Mouse (Mus musculus) erythroblast, adult 5-6 weeks (primary cell): ENCODE data around the gene Tnfrsf26. TPM values are rescaled to one million over a fixed set of nuclear protein-coding genes. Genes with fewer than 3 reads are reported as not detected.
"Not testable (repeated sequence)": the region's sequence is repeated elsewhere in the genome, so short reads cannot be mapped to it uniquely, and the experiment has no call there.

ENCODE experiments used
- ATAC-seq: replicated peaks from 2 replicates; pipeline ENCODE4 v1.8.0; 2016; ENCODE audit warnings: moderate number of reproducible peaks, mild to moderate bottlenecking, moderate TSS enrichment, inconsistent platforms; ENCODE audit not compliant: poor library complexity, low FRiP score, severe bottlenecking
- total RNA-seq, 2 experiments: library from RNA; stranded (forward) in 1 of 2; stranded (reverse) in 1 of 2; fragments of 150-400 nt in 1 of 2; fragments of 200-764, 138-1000 nt in 1 of 2; gene quantifications; 2 replicates each; pipeline versions ENCODE4 v1.2.3 to v1.2.4; 2015 to 2017; ENCODE audit warnings: low replicate concordance in 2 of 2

Gene Tnfrsf26
- total RNA-seq (2015; ENCODE audit: low replicate concordance) (3.5 and 5.2 TPM in 2 replicates), total RNA-seq (2017; ENCODE audit: low replicate concordance) (4.2 and 4.4 TPM in 2 replicates)

DNA sequence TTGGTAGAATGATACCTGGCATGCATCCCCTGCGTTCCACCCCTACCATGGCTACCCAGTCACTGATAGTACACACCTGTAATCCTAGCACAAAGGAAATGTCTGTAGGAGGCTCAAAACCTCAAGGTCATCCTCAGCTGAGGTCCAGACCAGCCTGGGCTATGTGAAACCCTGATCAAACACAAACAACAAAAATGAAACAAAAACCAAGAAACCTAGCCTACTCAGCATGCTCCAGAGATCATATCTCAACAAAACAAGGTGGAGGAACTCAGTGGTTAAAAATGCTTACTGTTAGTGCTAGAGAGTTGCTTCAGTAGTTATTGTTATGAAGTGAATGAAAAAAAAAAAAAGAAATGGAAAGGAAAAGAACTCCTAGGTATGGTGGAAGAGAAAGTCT is at the start of gene Tnfrsf26:
Gene Tnfrsf26 (minus strand): TSS at position 183 of the 400 bp plus-strand sequence.
- ATAC-seq = 0 out of 2 replicates have a peak, but pooled peaks have one; percentile 53

DNA sequence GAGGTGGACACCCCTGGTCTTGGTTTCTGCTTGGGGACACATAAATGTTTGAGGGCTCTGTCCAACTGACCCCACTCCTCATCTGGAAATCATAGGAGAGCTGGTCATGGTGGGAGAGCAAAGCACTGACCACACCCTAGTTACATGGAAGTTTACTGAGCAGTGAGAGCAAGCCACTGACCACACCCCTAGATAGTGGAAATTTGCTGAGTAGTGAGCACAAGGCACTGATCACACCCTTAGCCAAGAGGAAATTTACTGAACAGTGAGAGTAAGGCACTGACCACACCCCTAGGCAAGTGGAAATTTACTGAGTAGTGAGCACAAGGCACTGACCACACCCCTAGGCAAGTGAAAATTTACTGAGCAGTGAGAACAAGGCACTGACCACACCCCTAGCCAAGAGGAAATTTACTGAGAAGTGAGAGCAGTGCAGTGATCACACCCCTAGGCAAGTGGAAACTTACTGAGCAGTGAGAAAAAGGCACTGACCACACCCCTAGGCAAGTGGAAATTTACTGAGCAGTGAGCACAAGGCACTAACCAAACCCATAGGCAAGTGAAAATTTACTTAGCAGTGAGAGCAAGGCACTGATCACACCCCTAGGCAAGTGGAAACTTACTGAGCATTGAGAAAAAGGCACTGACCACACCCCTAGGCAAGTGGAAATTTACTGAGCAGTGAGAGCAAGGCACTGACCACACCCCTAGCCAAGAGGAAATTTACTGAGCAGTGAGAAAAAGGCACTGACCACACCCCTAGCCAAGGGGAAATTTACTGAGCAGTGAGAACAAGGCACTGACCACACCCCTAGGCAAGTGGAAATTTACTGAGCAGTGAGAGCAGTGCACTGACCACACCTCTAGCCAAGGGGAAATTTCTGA is 38.1 kb upstream of the Tnfrsf26 start:
- peak; percentile 56; the same call in 1 of the 2 replicates for ATAC-seq

DNA sequence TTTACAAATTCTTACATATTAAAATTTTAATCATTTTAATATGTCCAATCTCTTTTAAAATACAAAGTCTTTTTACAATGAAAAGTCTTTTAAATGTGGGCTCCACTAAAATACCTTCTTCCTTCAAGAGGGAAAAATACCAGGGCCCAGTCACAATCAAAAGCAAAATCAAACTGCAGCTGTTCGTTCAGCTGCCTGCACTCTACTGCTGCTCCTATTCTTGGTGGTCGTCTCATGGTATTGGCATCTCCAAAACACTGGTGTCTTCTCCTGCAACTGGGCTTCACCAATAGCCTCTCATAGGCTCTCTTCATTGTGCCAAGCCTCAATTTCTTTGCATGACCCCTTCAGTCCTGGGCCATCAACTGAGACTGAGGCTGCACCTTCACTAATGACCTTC is 34.9 kb upstream of the Tnfrsf26 start:
- ATAC-seq = no peak

DNA sequence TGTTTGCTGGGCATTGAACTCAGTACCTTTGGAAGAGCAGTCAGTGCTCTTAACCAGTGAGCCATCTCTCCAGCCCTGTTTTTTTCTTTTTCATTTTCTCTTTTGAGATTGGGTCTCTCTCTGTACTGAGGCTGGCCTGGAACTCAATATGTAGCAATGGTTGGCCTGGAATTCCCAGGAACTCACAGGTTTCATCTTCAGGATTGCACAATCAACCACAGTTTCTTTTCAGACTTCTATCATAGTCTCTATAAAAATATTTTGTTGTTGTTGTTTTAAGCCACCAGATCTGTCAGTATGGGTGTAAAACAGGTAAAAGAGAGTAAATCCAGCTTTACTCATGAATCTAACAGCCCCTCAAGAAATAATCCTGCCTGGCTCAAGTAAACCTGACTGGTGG is 32.3 kb upstream of the Tnfrsf26 start:
- no peak for ATAC-seq

DNA sequence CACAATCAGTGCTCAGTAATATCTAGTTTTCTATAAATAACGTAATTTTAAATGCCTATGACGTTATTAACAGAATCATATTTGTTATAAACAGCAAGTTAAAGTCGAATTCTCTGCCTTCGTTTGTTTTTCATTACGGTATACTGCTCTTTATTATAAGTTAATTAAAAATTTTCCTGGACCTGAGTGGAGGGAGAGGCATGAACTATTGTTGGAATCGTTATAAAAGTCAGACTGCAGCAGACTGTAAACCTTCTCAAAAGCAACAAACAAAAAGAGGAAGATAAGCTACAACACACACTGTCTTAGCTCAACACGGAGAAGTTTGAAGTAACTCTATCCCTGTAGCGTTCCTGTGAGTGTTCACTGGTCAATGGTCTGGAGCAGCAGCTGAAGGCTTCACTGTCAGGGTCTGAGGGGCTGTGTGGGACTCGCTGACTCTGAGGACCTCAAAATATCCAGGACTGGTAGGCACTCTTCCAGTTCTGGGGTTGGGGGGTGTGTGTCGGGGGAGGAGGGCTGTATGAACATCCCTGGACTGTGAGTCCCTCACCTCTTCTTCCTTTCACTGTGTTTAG is 21.3 kb upstream of the Tnfrsf26 start:
- not testable (repeated sequence) for ATAC-seq

DNA sequence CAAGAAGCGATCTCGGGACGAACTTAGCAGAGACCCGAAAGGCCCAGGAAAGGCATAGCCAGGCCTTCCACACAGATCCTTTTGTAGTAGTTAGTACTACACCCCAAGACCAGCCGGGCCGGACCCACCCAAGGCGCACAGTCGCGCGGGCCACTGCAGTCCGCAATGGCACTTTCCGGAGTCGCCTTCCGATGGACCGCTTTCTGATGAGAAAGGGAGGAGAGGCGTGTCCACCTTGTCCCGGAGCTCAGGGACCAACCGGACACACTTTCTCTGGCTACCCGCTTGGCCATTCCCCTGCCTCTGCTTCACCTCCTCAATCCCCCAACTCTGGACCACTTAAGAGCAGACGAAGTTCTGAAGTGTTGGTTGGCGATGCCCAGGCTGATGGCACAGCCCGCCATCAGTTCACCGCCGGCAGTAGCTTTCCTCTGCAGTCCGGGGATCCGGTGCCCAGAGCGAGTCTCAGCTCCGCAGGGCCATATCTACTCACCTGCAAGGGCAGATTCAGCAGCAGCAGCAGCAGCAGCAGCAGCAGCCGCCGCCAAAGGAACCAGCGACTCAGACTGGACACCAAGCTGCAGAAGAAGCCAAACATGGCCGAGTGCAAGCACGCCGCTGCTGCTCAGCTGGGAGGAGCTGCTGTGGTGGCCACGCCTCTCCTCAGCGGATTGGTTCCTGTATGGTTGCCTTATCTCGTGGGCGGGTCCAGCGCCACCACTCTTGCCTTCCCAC is 20.7 kb upstream of the Tnfrsf26 start, which contains the start of gene Tnfrsf22:
Gene Tnfrsf22 (minus strand): TSS at position 628 of the 735 bp plus-strand sequence.
- ATAC-seq = peak; percentile 99

DNA sequence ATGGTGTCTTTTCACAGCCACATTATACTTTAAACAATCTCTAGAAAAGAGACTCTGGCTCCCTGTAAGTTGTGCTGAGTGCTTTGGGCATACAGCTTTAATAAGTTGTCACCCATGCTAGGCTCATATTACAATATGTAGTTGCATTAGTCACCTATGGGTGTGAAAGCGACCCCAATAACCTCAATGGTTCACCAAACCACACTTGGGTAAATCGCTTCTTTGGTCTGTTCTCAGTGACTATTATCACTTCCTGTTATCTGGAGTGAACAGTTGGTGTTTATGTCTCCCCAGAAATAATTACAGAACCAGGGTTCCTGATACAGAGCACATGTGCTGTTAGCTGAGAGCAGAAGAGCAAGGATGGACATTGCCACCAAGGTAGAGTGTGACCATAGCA is 15.4 kb upstream of the Tnfrsf26 start:
- not testable (repeated sequence) for ATAC-seq

DNA sequence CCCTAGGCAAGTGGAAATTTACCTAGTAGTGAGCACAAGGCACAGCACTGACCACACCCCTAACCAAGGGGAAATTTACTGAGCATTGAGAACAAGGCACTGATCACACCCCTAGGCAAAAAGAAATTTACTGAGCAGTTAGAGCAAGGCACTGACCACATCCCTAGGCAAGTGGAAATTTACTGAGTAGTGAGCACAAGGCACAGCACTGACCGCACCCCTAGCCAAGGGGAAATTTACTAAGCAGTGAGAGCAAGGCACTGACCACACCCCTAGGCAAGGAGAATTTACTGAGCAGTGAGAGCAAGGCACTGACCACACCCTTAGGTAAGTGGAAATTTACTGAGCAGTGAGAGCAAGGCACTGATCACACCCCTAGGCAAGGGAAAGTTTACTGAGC is 8.2 kb upstream of the Tnfrsf26 start:
- no peak for ATAC-seq

DNA sequence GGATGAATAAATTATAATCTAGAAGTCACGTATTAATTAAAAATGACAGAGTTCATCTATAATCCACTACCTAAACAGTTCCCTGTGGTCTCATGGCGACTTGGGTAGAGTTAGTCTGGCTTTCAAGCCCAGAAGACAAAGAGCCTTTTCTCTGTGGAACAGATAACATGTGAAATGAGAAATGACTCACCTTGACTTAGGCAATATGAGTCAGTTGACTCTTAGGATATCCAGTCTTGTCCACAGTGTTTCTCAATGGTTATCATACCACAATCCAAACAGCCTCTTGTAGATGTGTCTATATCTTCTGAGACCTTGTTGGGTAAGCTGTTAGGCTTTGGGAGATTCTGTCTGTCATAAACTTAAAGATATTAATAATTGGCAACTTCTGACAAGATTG is 3.0 kb upstream of the Tnfrsf26 start:
- no peak for ATAC-seq

DNA sequence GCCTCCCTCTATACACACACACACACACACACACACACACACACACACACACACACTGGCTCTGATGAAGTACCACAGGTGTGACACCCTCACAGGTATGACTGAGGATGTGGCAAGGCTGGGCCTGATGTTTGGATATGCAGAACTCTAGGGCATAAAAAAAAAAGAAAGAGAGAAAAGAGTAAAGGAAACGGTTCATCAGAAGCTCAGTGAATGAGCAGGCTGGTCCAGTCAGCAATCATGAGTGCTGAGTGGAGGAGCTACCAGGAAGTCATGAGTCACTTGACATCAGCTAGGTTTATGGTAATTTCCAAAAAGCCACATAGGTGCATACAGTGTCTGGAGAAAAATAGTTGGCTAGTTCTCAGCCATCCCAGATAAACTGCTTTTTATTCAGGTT is 979 bp upstream of the Tnfrsf26 start:
- no peak for ATAC-seq

DNA sequence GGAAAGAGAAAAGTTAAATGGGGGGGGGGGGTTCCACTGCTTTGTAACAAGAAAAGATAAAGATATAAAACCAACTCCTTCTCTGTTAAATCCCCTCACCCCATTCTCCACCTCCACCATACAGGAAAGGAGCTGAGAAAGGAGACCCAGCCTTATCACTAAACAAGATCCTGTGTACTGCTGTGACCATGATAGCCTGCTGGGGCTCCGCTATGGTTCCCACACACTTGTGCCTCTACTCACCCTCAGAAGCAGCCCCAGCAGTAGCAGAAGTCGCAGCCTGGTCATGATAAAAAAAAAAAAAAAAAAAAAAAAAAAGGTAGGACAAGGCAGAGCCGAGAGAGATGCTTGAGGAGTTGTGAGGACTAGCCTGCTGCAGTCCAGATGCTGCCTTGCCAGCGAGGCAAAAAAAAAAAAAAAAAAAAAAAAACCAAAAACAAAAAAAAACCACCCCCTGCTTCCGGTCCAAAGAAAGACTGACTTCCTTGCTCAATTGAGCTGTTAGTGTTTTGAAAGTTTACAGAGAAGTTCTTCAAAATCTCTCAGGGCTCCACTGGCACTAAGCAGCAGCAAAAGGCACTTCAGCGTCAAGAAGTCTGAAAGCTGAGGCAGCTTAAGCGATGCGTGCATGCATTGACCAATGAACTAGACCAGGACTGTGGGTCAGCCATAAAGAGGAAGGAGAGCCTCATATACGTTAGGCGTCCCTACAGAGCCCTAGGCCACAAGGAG is 801 bp downstream of the Tnfrsf26 start:
- ATAC-seq = no peak

DNA sequence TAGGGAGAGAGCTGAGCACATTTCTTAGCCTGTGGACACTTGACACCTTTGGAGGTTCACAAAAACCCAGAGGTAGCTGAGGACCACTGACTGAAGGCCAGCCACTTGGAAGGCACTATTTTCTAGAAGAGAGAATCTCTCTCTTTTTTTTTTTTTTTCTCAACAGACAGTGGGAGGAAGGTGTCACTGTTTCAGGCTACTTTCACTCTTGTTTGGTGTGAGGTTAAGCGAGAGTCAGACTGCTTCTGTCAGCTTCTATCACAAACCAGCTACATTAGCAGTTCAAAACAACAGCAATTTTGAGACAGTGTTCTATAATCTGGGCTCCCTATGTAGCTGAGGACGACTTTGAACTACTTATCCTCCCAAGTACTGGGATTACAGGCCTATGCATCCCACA is 2.3 kb downstream of the Tnfrsf26 start:
- no peak for ATAC-seq

DNA sequence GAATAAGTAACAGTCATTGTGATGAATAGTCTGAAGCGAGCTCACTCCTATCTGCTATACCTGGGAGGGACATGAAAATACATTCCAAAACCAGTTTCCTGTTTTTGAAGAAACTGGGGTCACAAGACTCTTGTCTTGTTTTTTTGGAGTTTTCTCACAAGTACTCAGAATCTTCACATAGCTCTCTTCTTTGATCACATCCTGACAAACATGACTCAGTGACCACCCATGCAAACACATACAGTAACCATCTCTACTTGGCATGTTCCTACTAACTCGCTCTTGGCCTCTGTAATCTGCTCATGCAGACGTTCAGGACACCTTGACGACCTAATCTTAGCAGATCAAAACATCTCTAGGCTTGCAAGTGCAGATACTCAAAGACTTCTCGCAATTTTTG is 3.4 kb downstream of the Tnfrsf26 start:
- ATAC-seq = no peak

DNA sequence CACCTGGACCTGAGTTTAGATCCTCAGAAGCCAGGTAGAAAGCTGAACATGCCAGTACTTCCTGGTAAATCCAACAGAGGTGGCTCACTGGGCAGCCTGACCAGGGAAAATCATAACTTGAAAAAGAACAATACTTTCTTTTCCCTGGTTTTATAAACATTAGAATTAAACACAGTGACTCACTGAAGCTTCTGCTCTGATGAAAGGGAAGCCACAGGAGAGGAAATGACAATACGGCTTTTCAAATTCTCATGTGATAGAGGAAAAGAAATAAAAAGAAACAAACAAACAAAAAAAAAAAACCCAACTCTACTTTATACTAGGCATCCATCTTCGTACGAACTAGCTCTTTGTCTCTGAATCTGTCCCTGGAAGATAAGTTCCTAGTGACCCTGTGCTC is 4.0 kb downstream of the Tnfrsf26 start:
- no peak for ATAC-seq

DNA sequence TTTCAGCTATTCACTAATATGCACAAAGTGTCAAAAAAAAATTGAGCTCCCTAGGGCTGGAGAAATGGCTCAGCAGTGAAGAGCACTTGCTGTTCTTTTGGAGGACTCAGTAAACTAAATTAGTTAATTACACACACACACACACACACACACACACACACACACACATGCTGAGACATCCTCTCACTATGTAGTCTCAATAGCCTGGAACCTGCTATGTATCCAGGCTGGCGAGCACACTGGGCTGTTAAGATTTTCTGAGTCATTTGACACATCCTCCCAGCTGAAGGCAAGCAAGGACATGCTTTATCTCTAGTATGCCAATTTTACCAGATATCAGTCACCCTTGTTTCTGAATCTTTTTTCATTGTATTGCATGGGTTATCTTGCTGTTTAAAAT is 7.6 kb downstream of the Tnfrsf26 start:
- ATAC-seq = no peak

DNA sequence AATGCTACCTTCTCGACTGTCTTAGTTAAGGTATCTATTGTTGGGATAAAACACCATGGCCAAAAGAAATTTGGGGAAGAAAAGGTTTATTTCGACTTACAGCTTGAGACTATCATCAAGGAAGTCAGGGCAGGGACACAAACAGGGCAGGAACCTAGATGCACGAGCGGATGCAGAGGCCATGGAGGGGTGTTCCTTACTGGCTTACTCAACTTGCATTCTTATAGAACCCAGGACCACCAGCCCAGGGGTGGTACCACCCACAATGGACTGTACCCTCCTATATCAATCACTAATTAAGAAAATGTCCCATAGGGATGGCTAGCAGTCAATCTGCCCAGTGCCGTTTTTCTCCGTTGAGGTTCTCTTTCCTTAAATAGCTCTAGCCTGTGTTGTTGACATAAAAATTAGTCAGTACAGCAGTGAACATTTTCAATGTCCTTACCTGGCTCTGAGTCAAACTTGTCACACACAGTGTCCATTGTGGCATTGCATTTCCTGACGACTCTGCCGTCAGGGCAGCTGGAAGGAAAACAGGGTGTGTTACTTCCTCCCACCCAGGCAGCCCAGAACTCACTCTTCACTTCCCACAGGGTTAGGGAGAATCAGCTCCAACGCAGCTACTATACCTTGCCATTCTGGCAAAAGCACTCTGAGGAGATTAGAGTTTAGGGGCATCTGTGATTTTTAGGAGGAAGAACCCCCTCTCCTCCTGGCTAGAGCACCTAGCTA is 14.0 kb downstream of the Tnfrsf26 start:
- ATAC-seq = no peak

DNA sequence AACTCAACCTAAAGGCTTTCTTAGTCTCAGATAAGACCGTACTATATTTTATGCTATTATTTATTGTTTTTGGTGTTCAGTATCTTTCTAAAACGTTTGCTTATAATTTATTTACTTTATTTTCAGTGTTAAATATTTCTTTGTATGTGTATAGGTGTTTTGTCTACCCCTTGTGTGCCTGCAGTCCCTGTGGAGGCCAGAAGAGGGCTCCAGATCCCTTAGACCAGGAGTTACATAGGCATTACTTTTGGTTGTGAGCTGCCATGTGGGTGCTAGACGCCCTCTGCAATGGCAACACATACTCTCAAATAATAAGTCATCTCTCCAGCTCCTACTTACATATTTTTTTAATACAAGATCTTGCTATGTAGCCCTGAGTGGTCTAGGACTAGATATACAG is 16.3 kb downstream of the Tnfrsf26 start:
- no peak for ATAC-seq

DNA sequence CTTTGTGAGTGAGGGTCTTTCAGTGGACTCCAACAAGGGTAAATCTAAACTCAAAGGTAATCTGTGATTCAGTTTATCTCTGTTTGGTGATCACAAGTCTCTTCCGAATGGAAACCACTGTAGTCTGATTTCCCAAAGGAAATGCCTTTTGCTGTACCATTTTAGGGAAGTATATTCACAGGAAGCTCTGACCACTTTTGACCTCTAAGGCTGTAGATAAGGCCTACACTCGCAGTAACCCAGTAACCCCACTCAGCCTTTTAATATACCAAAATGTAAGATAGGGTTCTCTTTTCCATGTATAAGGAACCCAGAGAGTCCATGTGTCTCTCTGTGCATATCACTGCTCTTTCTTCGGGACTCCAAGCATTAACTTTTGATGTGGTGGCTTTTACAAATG is 23.2 kb downstream of the Tnfrsf26 start:
- ATAC-seq = no peak

DNA sequence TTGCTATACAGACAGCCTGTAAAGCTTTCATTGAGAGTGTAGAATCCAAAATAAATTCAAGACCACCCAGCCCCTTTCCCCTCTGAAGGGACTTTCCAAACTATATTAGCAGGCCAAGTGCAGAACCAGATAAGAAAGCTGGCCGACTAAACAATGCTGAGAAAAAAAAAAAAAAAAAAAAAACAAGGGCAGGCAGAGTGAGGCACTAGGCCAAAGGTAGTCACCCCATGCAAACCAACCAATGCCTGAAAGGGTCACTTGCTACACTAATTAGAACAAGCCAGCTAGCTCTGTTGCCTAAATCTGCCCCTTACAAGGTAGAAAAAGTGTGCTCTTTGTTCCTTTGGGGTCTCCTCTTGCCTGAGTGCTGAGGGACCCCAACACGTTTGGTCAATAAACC is 23.6 kb downstream of the Tnfrsf26 start:
- ATAC-seq = no peak
